Mouse (Mus musculus): ENCODE results near the gene Vegfc.

The Vegfc gene

GRCm38 (mm10) chr8:54077271-54078120 lies at the start of gene Vegfc:
Gene Vegfc (plus strand): TSS chr8:54077606.
- peak; percentile 11 to 50 for DNase-seq

- no peak for DNase-seq
These were observed 42.8 kb upstream of the Vegfc start for GRCm38 (mm10) chr8:54034584-54034983.

GRCm38 (mm10) chr8:54042601-54043000 lies 34.8 kb upstream of the Vegfc start:
- no peak for DNase-seq

GRCm38 (mm10) chr8:54043468-54043867 lies 33.9 kb upstream of the Vegfc start:
- no peak for DNase-seq

- no peak for DNase-seq
These were observed 24.2 kb upstream of the Vegfc start for GRCm38 (mm10) chr8:54053210-54053609.

- no peak for DNase-seq
These were observed 11.9 kb upstream of the Vegfc start for GRCm38 (mm10) chr8:54065492-54065891.

- no peak for DNase-seq
These were observed 1.1 kb upstream of the Vegfc start for GRCm38 (mm10) chr8:54076301-54076700.

- DNase-seq: peak; percentile 27 to 65
These were observed 575 bp upstream of the Vegfc start for GRCm38 (mm10) chr8:54076791-54077270.

- peak in 1 of 2 experiments; percentile 8 for DNase-seq
These were observed 675 bp downstream of the Vegfc start for GRCm38 (mm10) chr8:54078121-54078440.

GRCm38 (mm10) chr8:54079001-54079400 lies 1.6 kb downstream of the Vegfc start:
- DNase-seq: no peak

- no peak for DNase-seq
These were observed 2.2 kb downstream of the Vegfc start for GRCm38 (mm10) chr8:54079601-54080000.

GRCm38 (mm10) chr8:54085896-54086295 lies 8.5 kb downstream of the Vegfc start:
- DNase-seq: no peak

GRCm38 (mm10) chr8:54087114-54087513 lies 9.7 kb downstream of the Vegfc start:
- DNase-seq: no peak

- no peak for DNase-seq
These were observed 11.8 kb downstream of the Vegfc start for GRCm38 (mm10) chr8:54089204-54089603.

GRCm38 (mm10) chr8:54089901-54090300 lies 12.5 kb downstream of the Vegfc start:
- no peak for DNase-seq

GRCm38 (mm10) chr8:54100058-54100457 lies 22.7 kb downstream of the Vegfc start:
- no peak for DNase-seq

- no peak for DNase-seq
These were observed 37.2 kb downstream of the Vegfc start for GRCm38 (mm10) chr8:54114581-54114980.

GRCm38 (mm10) chr8:54120115-54120514 lies 42.7 kb downstream of the Vegfc start:
- no peak for DNase-seq

- no peak for DNase-seq
These were observed 44.5 kb downstream of the Vegfc start for GRCm38 (mm10) chr8:54121942-54122341.

- no peak for DNase-seq
These were observed 44.9 kb downstream of the Vegfc start for GRCm38 (mm10) chr8:54122345-54122744.

- no peak for DNase-seq
These were observed 53.2 kb downstream of the Vegfc start for GRCm38 (mm10) chr8:54130558-54130957.

- peak; percentile 5 to 33 for DNase-seq
These were observed 75.8 kb downstream of the Vegfc start for GRCm38 (mm10) chr8:54153240-54153639.

- no peak for DNase-seq
These were observed 86.1 kb downstream of the Vegfc start for GRCm38 (mm10) chr8:54163505-54163904.

GRCm38 (mm10) chr8:54185336-54185735 lies 107.9 kb downstream of the Vegfc start:
- DNase-seq: no peak

- no peak for DNase-seq
These were observed 108.5 kb downstream of the Vegfc start for GRCm38 (mm10) chr8:54185927-54186326.

Data from cerebellum, adult 18-20 months (tissue).